Mouse (Mus musculus) hindbrain, embryonic 14.5 days (tissue): Measurements from ENCODE around the gene Odaph. TPM values are rescaled to one million over a fixed set of nuclear protein-coding genes. Genes with fewer than 3 reads are reported as not detected.

Experiments used
- ATAC-seq: fragments of 200-750 bp; cut with Nextera tagmentation; 2 replicates; pipeline ENCODE4 v1.8.0; 2017; ENCODE audit warnings: moderate number of reproducible peaks, mild to moderate bottlenecking, moderate TSS enrichment, moderate library complexity; ENCODE audit not compliant: low FRiP score
- DNase-seq: peaks from one replicate; pipeline ENCODE4 v3.0.0-alpha.2; 2015; ENCODE audit warnings: low spot score
- H3K27ac ChIP-seq: fragments of 300-500 bp; sonication (generic); 2 replicates; pipeline ENCODE4 v1.5.1; 2014; ENCODE audit warnings: mild to moderate bottlenecking, moderate library complexity
- H3K27me3 ChIP-seq: fragments of 300-500 bp; sonication (generic); 2 replicates; pipeline ENCODE4 v1.6.1; 2014; ENCODE audit warnings: mild to moderate bottlenecking, low read length, mixed read lengths; ENCODE audit not compliant: control insufficient read depth, insufficient read depth
- H3K36me3 ChIP-seq: fragments of 300-500 bp; sonication (generic); replicated peaks from 2 replicates; pipeline ENCODE4 v1.6.1; 2014; ENCODE audit not compliant: control insufficient read depth, insufficient read depth
- H3K4me1 ChIP-seq: fragments of 300-500 bp; sonication (generic); replicated peaks from 2 replicates; pipeline ENCODE4 v1.6.1; 2014; ENCODE audit warnings: antibody characterized with exemption, low read length, mixed read lengths; ENCODE audit not compliant: control insufficient read depth, insufficient read depth
- H3K4me2 ChIP-seq: fragments of 300-500 bp; sonication (generic); replicated peaks from 2 replicates; pipeline ENCODE4 v1.6.1; 2014; ENCODE audit warnings: mild to moderate bottlenecking, moderate library complexity
- H3K4me3 ChIP-seq: fragments of 300-500 bp; sonication (generic); replicated peaks from 2 replicates; pipeline ENCODE4 v1.5.1; 2014; ENCODE audit warnings: mild to moderate bottlenecking, low read length
- H3K9ac ChIP-seq: fragments of 300-500 bp; sonication (generic); 2 replicates; pipeline ENCODE4 v1.6.1; 2014
- H3K9me3 ChIP-seq: fragments of 300-500 bp; sonication (generic); 2 replicates; pipeline ENCODE4 v1.6.1; 2016; ENCODE audit warnings: low read length; ENCODE audit not compliant: control insufficient read depth
- WGBS: fragments of 180-500 bp; shearing (Covaris S2); extraction: QIAGEN DNeasy Blood & Tissue Kit; methylation state at CpG from one replicate; pipeline ENCODE4 v1.1.7; 2014; 5-methylcytosine and 5-hydroxymethylcytosine counted together
- polyA plus RNA-seq: library from polyadenylated mRNA; unstranded; fragments of >200 nt; fragmentation: Nextera tagmentation; extraction: Ambion mirVana; gene quantifications from 2 replicates; pipeline ENCODE4 v1.2.1, GENCODE M21; 2014

The Odaph gene
- polyA plus RNA-seq, 1 experiment from 2014 or later: not detected

DNA sequence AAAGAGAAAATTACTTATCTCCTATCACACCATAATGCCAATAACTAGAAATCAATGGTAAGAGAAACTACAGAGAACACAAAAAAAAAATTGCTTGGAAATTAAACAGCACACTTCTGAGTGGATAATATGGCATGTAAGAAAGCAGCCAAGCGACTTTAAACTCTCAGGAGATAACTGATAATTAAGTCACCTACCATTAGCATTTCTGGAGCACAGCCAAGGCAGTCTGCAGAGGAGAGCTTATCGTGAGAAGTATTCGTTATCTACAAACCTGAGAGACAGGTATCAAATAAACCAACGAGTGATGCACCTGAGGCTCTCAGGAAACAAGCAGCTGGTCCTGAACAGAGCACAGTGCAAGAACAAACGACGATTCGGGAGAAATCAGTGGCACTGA is 24.5 kb downstream of the Odaph start:
- Histone ChIP-seq H3K9ac (no peak overlapping the region), H3K27me3 (no peaks in the 10 kb centered on the region), H3K9me3 (no peaks in the 10 kb centered on the region), H3K27ac (no peak overlapping the region), H3K4me1 (no peaks in the 10 kb centered on the region), H3K4me3 (no peak overlapping the region), H3K4me2 (no peak overlapping the region), H3K36me3 (no peaks in the 10 kb centered on the region)
- ATAC-seq (no peak), DNase-seq (peak; percentile 49)
- WGBS: 77% methylated on average over 7 of the region's 7 CpGs

DNA sequence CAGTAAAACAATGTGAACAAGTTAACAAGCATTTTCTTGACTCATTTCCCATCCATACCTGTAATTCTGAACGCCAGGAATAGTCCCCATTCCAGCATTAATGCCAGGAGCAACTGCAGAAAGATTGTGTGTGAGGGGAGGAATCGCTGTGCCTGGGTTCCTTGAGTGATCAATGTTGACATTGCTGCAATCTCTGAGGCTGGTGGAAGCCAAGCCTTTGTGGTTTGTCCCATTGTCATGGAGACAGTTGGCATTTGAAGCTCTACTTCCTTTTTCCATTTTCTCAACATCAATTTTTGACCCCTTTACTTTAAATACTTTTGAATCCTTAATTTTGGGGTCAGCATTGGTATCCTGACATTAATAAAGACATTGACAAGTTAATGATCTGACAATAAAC is 32.7 kb downstream of the Odaph start:
- Histone ChIP-seq H3K36me3 (no peaks in the 10 kb centered on the region), H3K4me1 (no peaks in the 10 kb centered on the region), H3K4me2 (no peak overlapping the region), H3K9me3 (no peaks in the 10 kb centered on the region), H3K27ac (no peak overlapping the region), H3K4me3 (no peak overlapping the region), H3K27me3 (no peaks in the 10 kb centered on the region), H3K9ac (no peak overlapping the region)
- no peak for ATAC-seq
- 71% methylated on average over 2 of the region's 2 CpGs for WGBS
- DNase-seq: no peak

- peak overlapping the region; percentile 62 for H3K4me3 ChIP-seq
- DNase-seq (peak; percentile 86), ATAC-seq (peak; percentile 99)
- peak overlapping the region; percentile 33 for H3K27ac ChIP-seq
- H3K4me2 ChIP-seq: peak overlapping the region; percentile 97
- 0 out of 2 replicates have a peak, but pooled peaks cover 11% of the 10 kb centered on the region for H3K27me3 ChIP-seq
- H3K9ac ChIP-seq: peak overlapping the region; percentile 65
- H3K9me3 ChIP-seq: no peaks in the 10 kb centered on the region
- whole genome bisulfite sequencing: under 1% methylated on average over 68 of the region's 68 CpGs
- H3K36me3 ChIP-seq: no peaks in the 10 kb centered on the region
- no peaks in the 10 kb centered on the region for H3K4me1 ChIP-seq
These were observed 55.4 kb downstream of the Odaph start for GRCm38 (mm10) chr5:92042377-92043348.

DNA sequence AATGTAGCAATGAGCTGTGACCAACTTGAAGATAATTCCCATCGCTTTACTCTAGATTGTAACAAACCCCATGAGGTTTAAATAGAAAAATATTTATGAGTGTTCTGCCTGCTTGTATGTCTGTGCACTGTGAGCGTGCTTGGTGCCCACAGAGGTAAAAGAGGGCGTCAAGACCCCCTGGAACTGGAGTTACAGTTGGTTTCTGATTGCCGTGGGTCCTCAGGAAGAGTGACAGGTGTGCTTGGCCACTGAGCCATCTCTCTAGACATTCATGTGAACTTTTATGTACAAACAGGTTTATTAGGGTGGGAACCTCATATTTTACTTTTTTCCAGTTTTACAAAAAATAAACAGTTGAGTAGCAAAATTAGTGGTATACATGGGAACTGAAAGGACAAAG is 56.5 kb downstream of the Odaph start, which contains the start of gene Cdkl2:
TSS of gene Cdkl2 (minus strand) at position 101 of the 400 bp plus-strand sequence.
- Histone ChIP-seq H3K36me3 (no peaks in the 10 kb centered on the region), H3K4me2 (peak within 1 kb of the TSS; percentile 97), H3K9ac (peak within 1 kb of the TSS; percentile 65), H3K27me3 (0 out of 2 replicates have a peak, but pooled peaks cover 11% of the 10 kb centered on the region), H3K4me3 (peak within 1 kb of the TSS; percentile 62), H3K27ac (peak within 1 kb of the TSS; percentile 33), H3K4me1 (no peaks in the 10 kb centered on the region), H3K9me3 (no peaks in the 10 kb centered on the region)
- 68% methylated on average over 4 of the region's 4 CpGs for WGBS
- ATAC-seq: no peak
- DNase-seq: no peak

Other genes starting within 250 kb of the Odaph start
- gene Rchy1, start 24.4 kb upstream of the Odaph start, polyA plus RNA-seq: 55.3 and 64.3 TPM in 2 replicates
- gene Cdkl2, start 56.4 kb downstream of the Odaph start, polyA plus RNA-seq: 13.5 and 18.9 TPM in 2 replicates
- 377 and 384 TPM in 2 replicates for gene G3bp2, start 96.2 kb downstream of the Odaph start, polyA plus RNA-seq
- gene Uso1, start 150.5 kb downstream of the Odaph start, polyA plus RNA-seq: 27.4 and 30.9 TPM in 2 replicates
- gene U90926, start 227.9 kb downstream of the Odaph start, polyA plus RNA-seq: not detected in 2 replicates